Mouse (Mus musculus): Measurements from ENCODE around the gene Dicer1. TPM values are rescaled to one million over a fixed set of nuclear protein-coding genes. Genes with fewer than 3 reads are reported as not detected.

Dicer1 gene
- polyA plus RNA-seq, 1 experiment, result 28.6 TPM

- Histone ChIP-seq H3K4me1 (ENCODE audit: control insufficient read depth, insufficient read depth, low read length) (no peaks in the 10 kb centered on the region), H3K27ac (ENCODE audit: insufficient read depth, low read depth, low read length) (no peak overlapping the region), H3K4me3 (ENCODE audit: insufficient read depth, low read length) (no peak overlapping the region)
- no peak for TF ChIP-seq CTCF (IDR thresholded peaks at IDR 0.05; ENCODE audit: low read depth, low read length)
- TF ChIP-seq POLR2A (IDR thresholded peaks at IDR 0.05; ENCODE audit: borderline replicate concordance, low read depth, low read length), result no peak
Measured at GRCm38 (mm10) chr12:104665521-104665920, 86.2 kb downstream of the Dicer1 start.

- no peak overlapping the region for H3K4me3 ChIP-seq (ENCODE audit: insufficient read depth, low read length)
- H3K4me1 ChIP-seq (ENCODE audit: control insufficient read depth, insufficient read depth, low read length), result no peaks in the 10 kb centered on the region
- no peak overlapping the region for H3K27ac ChIP-seq (ENCODE audit: insufficient read depth, low read depth, low read length)
- TF ChIP-seq CTCF (IDR thresholded peaks at IDR 0.05; ENCODE audit: low read depth, low read length) (no peak), POLR2A (IDR thresholded peaks at IDR 0.05; ENCODE audit: borderline replicate concordance, low read depth, low read length) (no peak)
Measured at GRCm38 (mm10) chr12:104656146-104656545, 95.6 kb downstream of the Dicer1 start.

DNA sequence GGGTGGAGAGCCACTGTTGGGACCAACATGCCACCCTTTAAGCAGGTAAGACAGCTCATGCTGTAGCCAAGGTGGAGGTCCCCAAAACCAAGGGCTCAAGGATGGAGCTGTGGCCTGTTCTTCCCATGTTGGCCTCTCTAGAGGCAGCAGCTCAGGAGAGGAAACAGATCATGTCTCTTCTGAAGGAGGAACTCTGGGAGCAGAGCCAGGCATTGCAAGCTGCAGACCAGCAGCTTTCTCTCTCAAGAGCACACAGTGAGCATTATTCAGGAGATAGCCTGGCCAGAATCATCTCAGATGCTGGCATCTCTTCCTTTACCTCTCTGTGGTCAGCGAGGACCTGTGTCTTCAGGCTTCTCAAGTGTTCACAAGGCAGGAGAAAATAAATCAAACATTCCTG lies 96.7 kb downstream of the Dicer1 start:
- TF ChIP-seq POLR2A (IDR thresholded peaks at IDR 0.05; ENCODE audit: borderline replicate concordance, low read depth, low read length) (no peak), CTCF (IDR thresholded peaks at IDR 0.05; ENCODE audit: low read depth, low read length) (no peak)
- no peaks in the 10 kb centered on the region for H3K4me1 ChIP-seq (ENCODE audit: control insufficient read depth, insufficient read depth, low read length)

DNA sequence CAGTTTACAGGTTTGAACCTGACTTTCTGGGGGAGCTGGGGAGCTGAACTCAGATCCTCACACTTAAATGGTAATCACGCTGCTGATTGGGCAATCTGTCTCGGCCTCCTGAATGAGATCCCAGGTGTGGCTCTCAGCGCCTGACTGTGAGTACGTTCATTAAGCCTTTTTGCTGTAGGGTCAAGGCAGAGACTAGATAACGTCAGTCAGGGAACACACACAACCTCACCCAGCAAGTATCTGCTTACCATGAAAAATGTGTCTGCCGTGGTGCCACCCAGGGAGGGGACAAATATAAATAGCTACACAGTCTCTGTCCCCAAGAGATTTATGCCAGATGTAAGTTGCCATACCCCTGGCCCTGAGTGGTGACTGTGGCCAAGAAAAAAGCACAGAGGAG lies 99.7 kb downstream of the Dicer1 start:
- TF ChIP-seq POLR2A (IDR thresholded peaks at IDR 0.05; ENCODE audit: borderline replicate concordance, low read depth, low read length), result no peak
- no peak for TF ChIP-seq CTCF (IDR thresholded peaks at IDR 0.05; ENCODE audit: low read depth, low read length)
- Histone ChIP-seq H3K27ac (ENCODE audit: insufficient read depth, low read depth, low read length) (no peak overlapping the region), H3K4me3 (ENCODE audit: insufficient read depth, low read length) (no peak overlapping the region), H3K4me1 (ENCODE audit: control insufficient read depth, insufficient read depth, low read length) (no peaks in the 10 kb centered on the region)

More for the DNA sequence above, 96.7 kb downstream of the Dicer1 start:
- Histone ChIP-seq H3K27ac (ENCODE audit: insufficient read depth, low read depth, low read length) (no peak overlapping the region), H3K4me3 (ENCODE audit: insufficient read depth, low read length) (no peak overlapping the region)

- TF ChIP-seq CTCF (IDR thresholded peaks at IDR 0.05; ENCODE audit: low read depth, low read length), result no peak
- no peak for TF ChIP-seq POLR2A (IDR thresholded peaks at IDR 0.05; ENCODE audit: borderline replicate concordance, low read depth, low read length)
- H3K4me3 ChIP-seq (ENCODE audit: insufficient read depth, low read length), result no peak overlapping the region
- H3K27ac ChIP-seq (ENCODE audit: insufficient read depth, low read depth, low read length), result no peak overlapping the region
- H3K4me1 ChIP-seq (ENCODE audit: control insufficient read depth, insufficient read depth, low read length), result no peaks in the 10 kb centered on the region
Measured at GRCm38 (mm10) chr12:104651269-104651668, 100.5 kb downstream of the Dicer1 start.

GRCm38 (mm10) chr12:104650510-104651260 lies 101.1 kb downstream of the Dicer1 start:
- Histone ChIP-seq H3K4me3 (ENCODE audit: insufficient read depth, low read length) (no peak overlapping the region), H3K4me1 (ENCODE audit: control insufficient read depth, insufficient read depth, low read length) (no peaks in the 10 kb centered on the region), H3K27ac (ENCODE audit: insufficient read depth, low read depth, low read length) (no peak overlapping the region)
- TF ChIP-seq CTCF (IDR thresholded peaks at IDR 0.05; ENCODE audit: low read depth, low read length) (no peak), POLR2A (IDR thresholded peaks at IDR 0.05; ENCODE audit: borderline replicate concordance, low read depth, low read length) (no peak)

GRCm38 (mm10) chr12:104648366-104648765 lies 103.4 kb downstream of the Dicer1 start:
- Histone ChIP-seq H3K27ac (ENCODE audit: insufficient read depth, low read depth, low read length) (no peak overlapping the region), H3K4me3 (ENCODE audit: insufficient read depth, low read length) (no peak overlapping the region), H3K4me1 (ENCODE audit: control insufficient read depth, insufficient read depth, low read length) (no peaks in the 10 kb centered on the region)
- TF ChIP-seq POLR2A (IDR thresholded peaks at IDR 0.05; ENCODE audit: borderline replicate concordance, low read depth, low read length) (no peak), CTCF (IDR thresholded peaks at IDR 0.05; ENCODE audit: low read depth, low read length) (no peak)

DNA sequence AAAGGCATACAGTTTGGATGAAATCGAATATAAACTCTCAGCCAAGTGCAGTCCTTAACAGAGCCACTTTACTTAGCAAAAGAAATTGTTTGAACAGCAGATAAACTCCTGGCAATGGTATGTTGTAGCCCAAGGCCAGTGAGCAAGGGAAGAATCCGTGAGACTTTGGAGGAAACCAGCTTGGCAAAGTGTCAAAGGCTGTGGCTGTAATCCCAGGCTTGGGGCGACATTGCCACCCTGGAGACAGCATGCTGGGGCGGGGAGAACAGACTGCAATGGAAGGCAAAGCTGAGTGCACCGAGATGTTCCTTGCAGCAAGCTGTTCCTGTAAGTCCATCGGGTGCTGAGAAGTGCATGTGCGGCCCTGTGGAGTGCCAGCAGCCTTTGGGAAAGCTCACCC lies 109.4 kb downstream of the Dicer1 start:
- Histone ChIP-seq H3K4me3 (ENCODE audit: insufficient read depth, low read length) (no peak overlapping the region), H3K27ac (ENCODE audit: insufficient read depth, low read depth, low read length) (no peak overlapping the region), H3K4me1 (ENCODE audit: control insufficient read depth, insufficient read depth, low read length) (no peaks in the 10 kb centered on the region)
- TF ChIP-seq CTCF (IDR thresholded peaks at IDR 0.05; ENCODE audit: low read depth, low read length) (no peak), POLR2A (IDR thresholded peaks at IDR 0.05; ENCODE audit: borderline replicate concordance, low read depth, low read length) (no peak)

- Histone ChIP-seq H3K27ac (ENCODE audit: insufficient read depth, low read depth, low read length) (no peak overlapping the region), H3K4me1 (ENCODE audit: control insufficient read depth, insufficient read depth, low read length) (no peaks in the 10 kb centered on the region), H3K4me3 (ENCODE audit: insufficient read depth, low read length) (no peak overlapping the region)
- TF ChIP-seq CTCF (IDR thresholded peaks at IDR 0.05; ENCODE audit: low read depth, low read length) (no peak), POLR2A (IDR thresholded peaks at IDR 0.05; ENCODE audit: borderline replicate concordance, low read depth, low read length) (no peak)
Measured at GRCm38 (mm10) chr12:104640934-104641333, 110.8 kb downstream of the Dicer1 start.

DNA sequence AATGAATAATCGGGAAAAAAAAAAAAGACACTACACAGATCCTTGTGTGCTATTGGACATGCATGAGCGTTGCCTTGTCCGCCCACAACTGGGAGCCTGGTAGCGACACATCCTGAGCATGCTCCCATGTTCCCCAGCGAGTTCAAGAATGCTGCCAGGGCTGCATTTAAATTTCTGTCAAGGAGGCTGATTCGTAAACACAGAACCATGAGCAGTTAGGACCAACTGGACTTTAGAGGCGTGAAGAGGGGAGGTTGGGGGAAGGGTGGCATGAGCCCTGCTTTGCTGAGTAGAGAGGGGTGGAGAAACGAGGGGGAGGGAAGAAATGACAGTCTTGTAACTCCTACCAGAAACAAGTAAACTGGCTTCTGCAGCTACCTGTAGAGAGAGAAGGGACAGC lies 113.6 kb downstream of the Dicer1 start:
- H3K4me1 ChIP-seq (ENCODE audit: control insufficient read depth, insufficient read depth, low read length), result no peaks in the 10 kb centered on the region
- H3K4me3 ChIP-seq (ENCODE audit: insufficient read depth, low read length), result no peak overlapping the region
- no peak overlapping the region for H3K27ac ChIP-seq (ENCODE audit: insufficient read depth, low read depth, low read length)
- TF ChIP-seq POLR2A (IDR thresholded peaks at IDR 0.05; ENCODE audit: borderline replicate concordance, low read depth, low read length) (no peak), CTCF (IDR thresholded peaks at IDR 0.05; ENCODE audit: low read depth, low read length) (no peak)

Other genes with a start within 250 kb of the Dicer1 start
- not detected in 2 replicates for gene Clmn, start 113.1 kb upstream of the Dicer1 start, polyA plus RNA-seq (2012; ENCODE audit: insufficient read depth, insufficient read length, missing spikeins)